Mouse (Mus musculus): ENCODE measurements around the gene Lsm5. TPM values are rescaled to one million over a fixed set of nuclear protein-coding genes. Genes with fewer than 3 reads are reported as not detected.

Lsm5 gene
- total RNA-seq (2021): 10 to 100 TPM; 35.2 to 37.5 TPM

- DNase-seq: peak; percentile 89
Observed at GRCm38 (mm10) chr6:56703931-56704900, at the start of gene Lsm5. Lsm5 (minus strand) TSS chr6:56704710.

GRCm38 (mm10) chr6:56753719-56754118 lies 49.2 kb upstream of the Lsm5 start:
- DNase-seq: no peak

DNA sequence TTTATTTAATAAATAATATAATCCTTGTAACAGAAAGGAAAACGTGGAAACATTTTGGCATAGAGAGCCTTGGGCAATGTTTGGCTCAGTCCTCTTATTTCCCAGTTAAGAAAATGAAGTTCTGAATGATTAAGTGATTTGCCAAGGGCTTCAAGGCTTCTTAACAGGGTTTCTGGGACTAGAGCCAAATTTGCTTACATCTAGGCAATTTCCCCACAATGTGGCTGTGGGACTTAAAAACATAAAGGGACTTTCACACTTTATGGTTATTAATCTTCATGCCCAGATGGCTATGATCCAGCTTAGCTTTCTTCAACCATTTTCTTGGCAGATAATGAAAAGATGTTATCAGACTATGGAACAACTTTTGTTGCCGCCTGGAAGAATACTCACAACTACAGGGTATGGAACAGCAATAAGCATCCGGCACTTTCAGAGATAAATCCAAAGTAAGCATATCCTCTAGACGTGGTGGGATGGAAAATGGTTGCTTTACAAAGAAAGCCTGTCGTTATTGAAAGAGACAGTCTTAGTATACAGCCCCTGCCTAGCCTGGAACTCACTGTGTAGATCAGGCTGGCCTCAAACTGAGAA lies 41.5 kb upstream of the Lsm5 start:
- DNase-seq: no peak

- DNase-seq: no peak
Observed at GRCm38 (mm10) chr6:56732545-56732944, 28.0 kb upstream of the Lsm5 start.

GRCm38 (mm10) chr6:56720877-56721276 lies 16.4 kb upstream of the Lsm5 start:
- DNase-seq: no peak

DNA sequence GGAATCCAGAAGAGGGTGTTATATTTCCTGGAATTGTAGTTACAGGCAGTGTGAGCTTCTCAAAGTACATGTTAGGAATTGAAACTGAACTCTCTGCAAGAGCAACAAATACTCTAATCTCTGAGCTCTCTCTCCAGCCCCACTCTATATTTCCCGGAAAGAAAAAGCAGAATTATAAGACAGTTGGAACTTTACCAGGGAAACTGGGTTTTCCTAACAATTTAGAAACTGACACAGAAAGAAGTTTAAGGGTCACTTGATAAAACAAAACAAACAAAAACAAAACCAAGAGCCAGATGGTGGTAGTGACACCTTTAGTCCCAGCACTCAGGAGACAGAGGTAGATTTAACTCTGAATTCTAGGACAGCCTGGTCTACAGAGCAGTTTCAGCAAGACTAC lies 14.6 kb upstream of the Lsm5 start:
- DNase-seq: no peak

DNA sequence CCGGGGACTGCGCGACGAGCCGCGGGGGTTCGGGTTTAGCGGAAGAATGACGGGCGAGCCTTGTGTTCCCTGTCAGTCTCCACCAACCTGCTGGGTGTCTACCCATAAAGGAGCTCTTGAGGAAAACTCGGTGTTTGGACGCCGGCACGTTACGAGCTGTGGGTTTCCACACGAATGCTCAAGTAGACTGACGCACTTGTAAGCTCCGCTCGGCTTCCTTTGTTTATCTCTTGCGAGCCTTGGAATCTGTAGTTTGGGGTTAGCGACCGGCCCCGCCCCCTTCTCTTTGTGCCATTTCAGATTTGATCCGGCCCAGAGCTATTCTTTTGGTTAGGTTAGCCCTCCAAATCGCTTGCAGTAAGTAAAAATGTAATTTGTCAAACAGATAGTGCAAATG lies 10.8 kb upstream of the Lsm5 start:
- no peak for DNase-seq

- DNase-seq: peak; percentile 99
Observed at GRCm38 (mm10) chr6:56714574-56715269, 10.2 kb upstream of the Lsm5 start, which contains the start of gene Avl9. Avl9 (plus strand) TSS chr6:56714899.

GRCm38 (mm10) chr6:56714186-56714573 lies 9.7 kb upstream of the Lsm5 start:
- DNase-seq: no peak

DNA sequence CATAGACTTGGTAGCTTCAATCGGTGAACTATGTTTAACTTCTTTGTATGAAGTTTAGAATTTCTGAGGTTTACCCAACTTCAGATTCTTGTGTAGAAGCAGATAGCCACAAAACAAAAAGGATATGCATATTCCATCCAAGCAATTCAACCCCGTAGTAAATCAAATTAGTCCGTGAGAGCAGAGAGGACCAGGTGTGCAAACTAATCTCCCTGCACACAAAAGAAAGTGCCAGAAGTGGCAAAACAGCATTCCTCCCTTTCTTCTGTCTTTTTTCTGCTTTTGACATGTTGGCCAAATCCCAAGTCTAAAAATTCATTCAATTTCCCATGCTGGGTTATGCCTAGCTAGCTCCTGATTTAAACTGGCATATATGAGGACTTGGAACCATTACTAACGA lies 12.1 kb downstream of the Lsm5 start:
- no peak for DNase-seq

DNA sequence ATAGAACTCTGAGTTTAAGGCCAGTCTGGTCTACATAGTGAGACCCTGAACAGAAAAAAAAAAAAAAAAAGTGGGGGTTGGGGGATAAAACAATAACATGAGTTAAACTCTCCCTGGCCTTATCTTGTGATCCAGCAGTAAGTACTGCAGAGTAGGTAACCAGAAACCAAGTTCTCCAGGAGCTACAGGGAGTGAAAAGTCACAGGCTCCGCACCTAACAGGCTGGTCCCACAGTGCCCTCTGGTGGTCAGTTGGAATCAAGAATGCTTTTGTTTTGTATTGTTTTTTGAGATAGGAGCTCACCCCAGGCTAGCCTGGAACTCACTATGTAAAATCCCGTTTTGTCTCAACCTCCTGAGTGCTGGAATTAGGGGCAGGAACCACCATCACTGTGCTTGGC lies 13.3 kb downstream of the Lsm5 start:
- peak; percentile 80 for DNase-seq

GRCm38 (mm10) chr6:56688238-56688637 lies 16.3 kb downstream of the Lsm5 start:
- DNase-seq: no peak

- no peak for DNase-seq
Observed at GRCm38 (mm10) chr6:56664410-56664809, 40.1 kb downstream of the Lsm5 start.

- no peak for DNase-seq
Observed at GRCm38 (mm10) chr6:56655393-56655792, 49.1 kb downstream of the Lsm5 start.

- DNase-seq: peak; percentile 36
Observed at GRCm38 (mm10) chr6:56652121-56652592, 52.4 kb downstream of the Lsm5 start.

Other genes starting within 250 kb of the Lsm5 start
- 10 to 100 TPM; 82.6 to 92.9 TPM for gene Pde1c, start 135.6 kb downstream of the Lsm5 start, total RNA-seq (2021)
- gene Avl9, start 10.2 kb upstream of the Lsm5 start, total RNA-seq (2021): 10 to 100 TPM in 1 of 2 experiments, 1 to 10 TPM in 1; 9.1 to 10.7 TPM
- 10 to 100 TPM; 43.7 to 44.9 TPM for gene Kbtbd2, start 93.1 kb upstream of the Lsm5 start, total RNA-seq (2021)
- gene Fkbp9, start 127.3 kb upstream of the Lsm5 start, total RNA-seq (2021): 100 to 1,000 TPM; 130 to 135 TPM
- gene Nt5c3, start 219.2 kb upstream of the Lsm5 start, total RNA-seq (2021): 10 to 100 TPM; 44.1 to 46.9 TPM
- gene Vmn1r4, start 219.3 kb upstream of the Lsm5 start, total RNA-seq (2021): under 1 TPM in 1 of 2 experiments, not detected in 1; 0.12 TPM

Data from heart, postnatal 4 days (tissue).